Comparison of ENCODE assay signal across 8 mouse cellular contexts in the genomic region with DNA sequence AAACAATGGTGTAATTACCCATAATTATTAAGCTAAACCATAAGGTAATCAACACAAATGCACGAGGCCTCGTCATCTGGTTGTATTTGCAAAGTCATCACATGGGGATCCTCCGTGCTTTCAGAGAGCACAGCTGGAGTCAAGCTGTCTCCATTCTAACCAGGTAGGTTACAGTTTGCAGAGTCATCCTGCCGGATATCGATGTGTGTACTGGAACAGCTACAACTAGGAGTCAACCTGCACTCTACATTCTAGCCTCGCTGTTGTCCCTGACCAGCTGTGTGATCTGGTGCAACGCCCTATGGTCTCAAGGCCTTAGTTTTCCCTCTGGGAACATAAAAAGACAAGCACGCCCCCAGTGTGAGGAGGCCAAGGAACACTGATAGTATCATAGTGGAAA. TPM values are rescaled to one million over a fixed set of nuclear protein-coding genes. Genes with fewer than 3 reads are reported as not detected.
DNase-seq lines count a peak whose midpoint lies in the region; ATAC-seq and TF ChIP-seq lines count a peak whose summit lies in the region.

No protein-coding gene starts in this region.

- DNase-seq in kidney, postnatal 36 days: no peak
- peak; percentile 2 for DNase-seq in brain, embryonic 14.5 days (ENCODE audit: low read depth)
- no peak for DNase-seq in hindbrain, embryonic 10.5 days (ENCODE audit: low spot score)
- no peak for DNase-seq in urinary bladder, postnatal 36 days (ENCODE audit: low spot score in 2 of 2)
- DNase-seq in heart, postnatal 25 days (ENCODE audit: low spot score): no peak

- H3K4me2 ChIP-seq in kidney, embryonic 14.5 days (replicated peaks; ENCODE audit: low read depth, low read length): peak overlapping the region; percentile 42
- peak overlapping the region; percentile 59 for H3K4me2 ChIP-seq in midbrain, embryonic 16.5 days (ENCODE audit: low read length)

- H3K27ac ChIP-seq in kidney, embryonic 14.5 days (ENCODE audit: low read depth, low read length): no peak overlapping the region
- no peak overlapping the region for H3K27ac ChIP-seq in hindbrain, embryonic 10.5 days
- no peak overlapping the region for H3K27ac ChIP-seq in midbrain, embryonic 16.5 days (ENCODE audit: low read length)

- no peak overlapping the region for H3K9ac ChIP-seq in kidney, embryonic 14.5 days (ENCODE audit: low read depth, low read length)
- no peak overlapping the region for H3K9ac ChIP-seq in midbrain, embryonic 16.5 days (ENCODE audit: low read depth, low read length)

- H3K27me3 ChIP-seq in kidney, embryonic 14.5 days (ENCODE audit: control insufficient read depth, insufficient read depth, low read length): no peaks in the 10 kb centered on the region
- no peaks in the 10 kb centered on the region for H3K27me3 ChIP-seq in hindbrain, embryonic 10.5 days (ENCODE audit: insufficient read depth, poor library complexity, severe bottlenecking)
- no peaks in the 10 kb centered on the region for H3K27me3 ChIP-seq in midbrain, embryonic 16.5 days (ENCODE audit: control insufficient read depth, insufficient read depth, low read depth, low read length)

- no peak overlapping the region for H3K4me3 ChIP-seq in kidney, embryonic 14.5 days (ENCODE audit: low read length)
- H3K4me3 ChIP-seq in hindbrain, embryonic 10.5 days: peak overlapping the region; percentile 71
- peak overlapping the region; percentile 65; the same call in 1 of the 2 replicates for H3K4me3 ChIP-seq in midbrain, embryonic 16.5 days (ENCODE audit: low read depth, low read length)

- peaks cover 10% of the 10 kb centered on the region; the same call in 1 of the 2 replicates for H3K36me3 ChIP-seq in kidney, embryonic 14.5 days (ENCODE audit: control insufficient read depth, insufficient read depth, low read length)
- peaks cover 30% of the 10 kb centered on the region for H3K36me3 ChIP-seq in hindbrain, embryonic 10.5 days
- H3K36me3 ChIP-seq in midbrain, embryonic 16.5 days (ENCODE audit: control insufficient read depth, insufficient read depth, low read length): no peaks in the 10 kb centered on the region

- no peaks in the 10 kb centered on the region for H3K9me3 ChIP-seq in kidney, embryonic 14.5 days (ENCODE audit: control insufficient read depth, low read length)
- no peaks in the 10 kb centered on the region for H3K9me3 ChIP-seq in hindbrain, embryonic 10.5 days
- no peaks in the 10 kb centered on the region for H3K9me3 ChIP-seq in midbrain, embryonic 16.5 days (replicated peaks; ENCODE audit: control insufficient read depth, low read length, poor library complexity, severe bottlenecking)

- WGBS in kidney, embryonic 14.5 days: 79% methylated on average over 8 of the region's 8 CpGs
- WGBS in hindbrain, embryonic 10.5 days: 78% methylated on average over 8 of the region's 8 CpGs
- WGBS in midbrain, embryonic 16.5 days: 65% methylated on average over 8 of the region's 8 CpGs

- no peak for ATAC-seq in kidney, embryonic 14.5 days (ENCODE audit: low FRiP score, low TSS enrichment)
- no peak for ATAC-seq in midbrain, embryonic 16.5 days
- no peak for ATAC-seq in cerebellum, adult (ENCODE audit: insufficient number of reproducible peaks, low FRiP score, low TSS enrichment)

- TF ChIP-seq POLR2A in brain, embryonic 14.5 days (IDR thresholded peaks at IDR 0.05; ENCODE audit: borderline replicate concordance, extremely low read depth, insufficient read depth, insufficient read length, poor library complexity, severe bottlenecking): no peak

- intact Hi-C loops in heart, postnatal 25 days (cut with DNase I): no loop called here

- no peaks in the 10 kb centered on the region for H3K4me1 ChIP-seq in kidney, embryonic 14.5 days (ENCODE audit: control insufficient read depth, insufficient read depth, low read length)
- peaks cover 11% of the 10 kb centered on the region for H3K4me1 ChIP-seq in hindbrain, embryonic 10.5 days (replicated peaks)
- peaks cover 12% of the 10 kb centered on the region for H3K4me1 ChIP-seq in midbrain, embryonic 16.5 days (ENCODE audit: control insufficient read depth, insufficient read depth, low read length)

- TF ChIP-seq CTCF in brain, embryonic 14.5 days (IDR thresholded peaks at IDR 0.05; ENCODE audit: borderline replicate concordance, extremely low read depth, insufficient read depth, insufficient read length): no peak

RNA-seq across cellular contexts. Expression of a gene that starts 2.1 kb away (rescaled TPM):
- polyA plus RNA-seq in kidney, embryonic 14.5 days (2014; fragmentation: Nextera tagmentation; extraction: Ambion mirVana): 256 and 282 TPM in 2 replicates
- 335 and 340 TPM in 2 replicates for polyA plus RNA-seq in brain, embryonic 14.5 days (2012; rRNA removed)
- polyA plus RNA-seq in hindbrain, embryonic 10.5 days (2016; fragmentation: Nextera tagmentation; extraction: Ambion mirVana): 333 and 389 TPM in 2 replicates
- 738 and 754 TPM in 2 replicates for polyA plus RNA-seq in midbrain, embryonic 16.5 days (2015; fragmentation: Nextera tagmentation; extraction: Ambion mirVana)
- total RNA-seq in heart, postnatal 25 days (2021): 10 to 100 TPM; 19.5 to 20.1 TPM

RNA-seq across cellular contexts. Expression of a gene that starts 45.1 kb away (rescaled TPM):
- polyA plus RNA-seq in kidney, embryonic 14.5 days (2014; fragmentation: Nextera tagmentation; extraction: Ambion mirVana): 4.0 TPM in 2 replicates
- 7.1 and 8.5 TPM in 2 replicates for polyA plus RNA-seq in brain, embryonic 14.5 days (2012; rRNA removed)
- 3.4 TPM in 2 replicates for polyA plus RNA-seq in hindbrain, embryonic 10.5 days (2016; fragmentation: Nextera tagmentation; extraction: Ambion mirVana)
- polyA plus RNA-seq in midbrain, embryonic 16.5 days (2015; fragmentation: Nextera tagmentation; extraction: Ambion mirVana): 6.1 and 6.2 TPM in 2 replicates
- total RNA-seq in heart, postnatal 25 days (2021): 1 to 10 TPM; 2.0 to 2.5 TPM
